Mouse (Mus musculus) bone marrow macrophage, adult 2 months (primary cell): Measurements from ENCODE around the gene Mb.

ENCODE experiments used
- CTCF ChIP-seq: IDR thresholded peaks from 2 replicates; pipeline ENCODE4 v1.5.1; 2012; ENCODE audit warnings: low read depth, mild to moderate bottlenecking, low read length, moderate library complexity
- POLR2A ChIP-seq: IDR thresholded peaks from 2 replicates; pipeline ENCODE4 v1.6.1; 2012; ENCODE audit warnings: mild to moderate bottlenecking, low read depth, low read length, borderline replicate concordance

- TF ChIP-seq POLR2A (no peak), CTCF (no peak)
Observed at GRCm38 (mm10) chr15:77079890-77080361, 29.5 kb upstream of the Mb start.
